Mouse (Mus musculus) heart, postnatal 0 days (tissue): ENCODE data around the gene Insl3.

ENCODE experiments used
- CTCF ChIP-seq: IDR thresholded peaks from 2 replicates; pipeline ENCODE4 v1.5.1; 2016; ENCODE audit warnings: antibody characterized with exemption, control low read depth, low read depth
- EP300 ChIP-seq: IDR thresholded peaks from 2 replicates; pipeline ENCODE4 v1.6.1; 2016; ENCODE audit warnings: antibody characterized with exemption, low read depth

DNA sequence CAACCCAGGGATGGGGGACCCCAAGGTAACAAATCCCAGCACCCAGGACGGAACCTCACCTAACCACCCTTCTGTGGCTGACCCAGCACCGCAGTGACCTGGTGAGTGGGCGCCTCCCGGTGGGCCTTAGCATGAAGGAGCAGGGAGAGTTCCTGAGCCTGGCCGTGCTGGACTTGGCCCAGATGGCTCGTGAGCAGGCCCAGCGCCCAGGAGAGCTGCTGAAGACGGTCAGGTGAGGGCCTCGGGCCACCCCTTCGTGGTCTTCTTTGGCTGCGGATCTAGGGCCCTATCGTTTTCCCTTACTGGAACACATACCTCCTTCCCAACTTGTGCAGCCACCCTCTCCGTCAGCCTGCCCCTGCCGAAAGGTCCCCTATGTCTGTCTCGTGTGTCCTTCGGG, 9.9 kb upstream of the Insl3 start:
- TF ChIP-seq CTCF = no peak
- no peak for TF ChIP-seq EP300
